Mouse (Mus musculus): ENCODE results near the gene Gm21721. TPM values are rescaled to one million over a fixed set of nuclear protein-coding genes. Genes with fewer than 3 reads are reported as not detected.

The Gm21721 gene
- polyA plus RNA-seq (2014; fragmentation: Illumina TruSeq; extraction: RNeasy Lipid Tissue Mini Kit (QIAGEN cat#74804); ENCODE audit: low replicate concordance) = not detected

DNA sequence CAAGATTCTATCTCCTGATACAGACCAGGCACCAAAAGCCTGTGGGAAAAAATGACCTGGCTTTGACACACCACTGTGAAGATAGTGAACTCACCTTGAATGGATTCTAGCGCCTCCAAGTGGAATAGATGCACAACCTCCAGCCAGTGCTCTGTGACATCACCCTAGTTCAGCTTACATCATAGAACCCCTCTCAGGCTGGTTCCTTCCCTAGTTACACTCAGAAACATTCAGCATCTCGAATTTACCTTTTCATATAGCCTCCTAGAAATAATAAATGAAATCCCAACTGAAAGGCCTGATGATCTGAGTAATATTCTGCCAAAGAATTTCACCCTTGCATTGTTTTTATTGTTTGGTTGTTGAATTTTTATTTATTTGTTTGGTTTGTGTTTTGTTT is at the start of gene Gm21721:
Gene Gm21721 (minus strand): TSS at position 101 of the 400 bp plus-strand sequence.

Other genes with a start within 250 kb of the Gm21721 start
- not detected for gene Gm21292, start 68.3 kb downstream of the Gm21721 start, polyA plus RNA-seq (2014; fragmentation: Illumina TruSeq; extraction: RNeasy Lipid Tissue Mini Kit (QIAGEN cat#74804); ENCODE audit: low replicate concordance)
- gene Gm21812, start 145.0 kb upstream of the Gm21721 start, polyA plus RNA-seq (2014; fragmentation: Illumina TruSeq; extraction: RNeasy Lipid Tissue Mini Kit (QIAGEN cat#74804); ENCODE audit: low replicate concordance) = not detected
- gene Gm21874, start 214.0 kb upstream of the Gm21721 start, polyA plus RNA-seq (2014; fragmentation: Illumina TruSeq; extraction: RNeasy Lipid Tissue Mini Kit (QIAGEN cat#74804); ENCODE audit: low replicate concordance) = not detected

Data from small intestine, adult 10 weeks (tissue).